Mouse (Mus musculus): ENCODE measurements at regions not wholly inside any gene's neighbourhood (a gene's known extent, or its start where the extent isn't known, plus 50 kb on each side); places are given as distances from the start of the nearest gene placed in this dataset.
"Not testable (repeated sequence)": the region's sequence is repeated elsewhere in the genome, so short reads cannot be mapped to it uniquely, and the experiment has no call there.

GRCm38 (mm10) chr13:32444531-32444930 is 106.0 kb upstream of the Gmds start:
- DNase-seq, result no peak

GRCm38 (mm10) chr13:32442025-32442424 is 103.5 kb upstream of the Gmds start:
- DNase-seq, result no peak

GRCm38 (mm10) chr13:32435136-32435535 is 96.6 kb upstream of the Gmds start:
- no peak for DNase-seq

DNA sequence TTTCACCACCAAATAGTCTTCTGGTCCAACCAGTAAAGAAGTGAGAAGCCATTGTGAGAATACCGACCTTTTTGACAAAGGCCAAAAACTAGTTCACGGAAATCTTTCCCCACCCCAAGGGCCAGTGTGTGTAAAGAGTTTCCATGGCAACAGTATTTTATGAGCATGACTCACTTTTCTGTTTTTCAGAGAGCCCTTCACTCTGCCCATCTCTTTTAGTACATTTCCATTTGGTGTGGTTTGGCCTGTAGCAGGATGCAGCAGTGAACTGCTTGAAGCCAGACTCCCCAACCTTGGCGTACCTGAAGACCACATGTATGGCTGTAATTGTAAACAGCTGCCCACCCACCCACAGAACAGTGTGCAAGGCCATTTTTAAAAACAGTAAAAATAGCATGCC is 89.9 kb upstream of the Gmds start:
- no peak for DNase-seq

- DNase-seq, result no peak
Measured at GRCm38 (mm10) chr13:32426906-32427305, 88.4 kb upstream of the Gmds start.

- DNase-seq, result peak; percentile 21
Measured at GRCm38 (mm10) chr13:32426199-32426598, 87.7 kb upstream of the Gmds start.

GRCm38 (mm10) chr13:32424543-32424942 is 86.0 kb upstream of the Gmds start:
- not testable (repeated sequence) for DNase-seq

GRCm38 (mm10) chr13:32422485-32422884 is 83.9 kb upstream of the Gmds start:
- DNase-seq, result no peak

- DNase-seq, result no peak
Measured at GRCm38 (mm10) chr13:32419326-32419725, 80.8 kb upstream of the Gmds start.

DNA sequence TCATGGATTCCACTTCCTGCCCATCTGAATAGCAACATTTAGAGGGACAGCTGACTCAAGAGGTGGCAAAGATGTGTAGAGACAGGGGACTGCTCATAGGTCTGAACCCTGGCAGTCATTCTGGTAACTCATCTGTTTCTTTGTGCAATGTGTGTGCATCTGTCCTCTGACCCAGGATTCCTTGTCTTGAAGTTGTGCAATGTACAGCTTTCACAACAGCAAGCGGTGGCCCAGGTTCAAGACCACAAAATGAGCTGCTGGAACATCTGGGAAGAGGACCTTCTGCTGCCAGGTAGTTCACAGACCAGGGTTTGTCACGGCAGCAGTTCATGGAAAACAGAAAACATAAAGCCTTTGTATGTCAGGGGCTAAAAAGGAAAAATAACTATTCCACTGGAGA is 80.1 kb upstream of the Gmds start:
- DNase-seq, result no peak

GRCm38 (mm10) chr13:32417907-32418306 is 79.4 kb upstream of the Gmds start:
- no peak for DNase-seq

DNA sequence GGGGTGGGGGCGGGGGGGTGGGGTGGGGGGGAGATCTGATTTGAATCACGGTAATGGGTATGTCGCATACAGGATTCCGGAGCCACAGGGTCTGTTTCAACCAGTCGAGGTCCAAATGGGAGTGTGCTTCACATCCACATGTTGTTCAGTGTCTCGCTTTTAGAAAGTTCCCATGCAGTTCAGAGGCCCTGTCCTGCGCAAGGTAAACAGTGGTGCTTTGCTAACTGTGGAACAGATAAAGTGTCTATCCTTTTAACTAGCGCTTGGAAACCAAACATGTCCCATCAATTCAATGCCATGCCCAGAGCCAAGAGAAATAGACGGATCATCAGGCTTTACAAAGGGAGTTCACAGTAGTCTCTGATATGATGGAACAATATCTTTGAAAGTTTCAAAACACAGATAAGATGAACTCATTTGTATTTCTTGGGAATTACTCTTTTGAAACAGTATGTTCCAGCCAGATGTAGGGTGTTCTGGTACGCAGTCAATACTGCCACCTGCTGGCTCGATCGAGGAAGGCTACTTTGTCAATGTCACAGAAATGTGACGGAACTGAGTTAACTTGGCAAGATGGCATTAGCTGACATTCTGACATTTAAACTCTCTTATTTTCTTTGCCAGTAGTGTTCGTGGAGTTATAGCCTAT is 72.9 kb upstream of the Gmds start:
- DNase-seq, result peak; percentile 27

DNA sequence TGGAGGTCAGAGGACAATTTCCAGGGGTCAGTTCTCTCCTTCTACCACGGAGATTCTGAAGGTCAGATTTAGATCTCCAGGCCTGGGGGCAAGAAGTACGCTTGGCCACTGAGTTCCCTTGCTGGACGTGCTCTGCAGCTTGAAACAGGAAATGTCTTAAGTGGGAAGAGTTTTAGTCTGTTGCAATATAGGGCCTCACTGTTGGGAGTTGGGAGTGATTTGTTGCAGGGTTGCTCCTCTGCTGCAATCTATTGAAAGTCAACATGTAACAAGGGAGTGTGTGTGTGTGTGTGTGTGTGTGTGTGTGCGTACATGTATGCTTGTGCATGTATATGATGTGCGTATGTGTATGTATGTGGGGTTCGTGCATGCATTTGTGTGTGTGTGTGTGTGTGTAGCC is 71.5 kb upstream of the Gmds start:
- DNase-seq, result no peak

- no peak for DNase-seq
Measured at GRCm38 (mm10) chr13:32398616-32399015, 60.1 kb upstream of the Gmds start.

Measured in layer of hippocampus, adult 9-11 months (tissue).